Mouse (Mus musculus) liver, embryonic 18 days (tissue): ENCODE data around the gene Gm11115. TPM values are rescaled to one million over a fixed set of nuclear protein-coding genes. Genes with fewer than 3 reads are reported as not detected.

Experiments
- polyA plus RNA-seq: library from polyadenylated mRNA; depleted of rRNA; stranded (reverse); fragments of >200 nt; gene quantifications from 2 replicates; pipeline ENCODE4 v1.2.3, GENCODE M21; 2012; rRNA removed

Gene Gm11115
- not detected in 2 replicates for polyA plus RNA-seq

DNA sequence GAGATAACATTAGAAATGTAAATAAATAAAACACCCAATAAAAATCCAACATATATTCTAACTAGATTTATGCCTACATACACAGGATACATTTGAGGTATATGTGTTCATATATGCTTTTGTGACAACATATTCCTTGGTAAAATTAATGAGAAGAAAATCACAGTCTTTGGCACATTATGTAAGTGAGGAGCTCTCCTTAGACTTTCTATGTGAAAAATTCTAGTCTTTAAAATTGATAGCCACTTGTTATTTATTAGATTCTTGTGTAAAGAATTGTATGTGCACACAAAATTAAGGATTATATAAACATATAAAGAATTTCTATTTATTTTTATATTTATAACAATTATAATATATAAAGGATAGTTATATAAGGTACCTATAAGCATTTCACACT lies at the start of gene Gm11115:
Gene Gm11115, minus strand, starts transcription at position 101 of the 400 bp plus-strand sequence.

DNA sequence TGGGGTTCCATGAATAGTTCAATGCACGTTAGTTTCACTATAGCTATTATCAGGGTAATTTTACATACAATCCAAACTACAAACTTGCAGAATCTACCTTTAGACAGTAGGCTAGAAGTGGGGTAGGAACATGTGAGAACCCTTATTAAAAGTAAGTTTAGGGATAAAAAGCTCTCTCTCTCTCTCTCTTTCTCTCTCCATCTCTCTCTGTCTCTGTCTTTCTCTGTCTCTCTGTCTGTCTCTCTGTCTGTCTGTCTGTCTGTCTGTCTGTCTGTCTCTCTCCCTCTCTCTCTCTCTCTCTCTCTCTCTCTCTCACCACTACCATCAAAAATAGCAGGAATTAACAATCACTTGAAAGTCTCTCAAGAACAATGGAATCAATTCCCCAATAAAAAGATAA lies 42.5 kb downstream of the Gm11115 start, which contains the start of gene Gm11116:
Gene Gm11116, minus strand, starts transcription at position 101 of the 400 bp plus-strand sequence.

Other genes with a start within 250 kb of the Gm11115 start
- gene Csn3, start 228.5 kb downstream of the Gm11115 start, polyA plus RNA-seq, result not detected in 2 replicates
- not detected in 2 replicates for gene 2310003L06Rik, start 184.6 kb downstream of the Gm11115 start, polyA plus RNA-seq
- gene Gm28434, start 184.6 kb downstream of the Gm11115 start, polyA plus RNA-seq, result not detected in 2 replicates
- not detected in 2 replicates for gene Cabs1, start 174.7 kb downstream of the Gm11115 start, polyA plus RNA-seq
- gene Smr3a, start 151.6 kb downstream of the Gm11115 start, polyA plus RNA-seq, result not detected in 2 replicates
- gene Smr2, start 67.5 kb downstream of the Gm11115 start, polyA plus RNA-seq, result not detected in 2 replicates
- not detected in 2 replicates for gene Gm11116, start 42.6 kb downstream of the Gm11115 start, polyA plus RNA-seq
- gene Gm7714, start 114.8 kb upstream of the Gm11115 start, polyA plus RNA-seq, result not detected in 2 replicates
- not detected in 2 replicates for gene Prol1, start 163.2 kb upstream of the Gm11115 start, polyA plus RNA-seq
- gene Amtn, start 222.0 kb upstream of the Gm11115 start, polyA plus RNA-seq, result not detected in 2 replicates